Mouse (Mus musculus) embryonic stem cell, embryonic (primary cell): Measurements from ENCODE around the gene Atox1.

Experiments
- CTCF ChIA-PET, 4 experiments: fragments of 300-600 bp in 2 of 4; fragments of 350-600 bp in 2 of 4; sonication (Branson Sonifier 250); formaldehyde crosslinking; loops; one replicate each; lab custom pipeline; 2022; ENCODE audit warnings: inconsistent platforms in 2 of 4; lab: Charles Lee
- POLR2A ChIA-PET, 4 experiments: fragments of 300-600 bp in 2 of 4; fragments of 350-600 bp in 2 of 4; sonication (Branson Sonifier 250); formaldehyde crosslinking; loops; one replicate each; lab custom pipeline; 2022; ENCODE audit warnings: antibody characterized with exemption in 4 of 4, inconsistent platforms in 1 of 4; lab: Charles Lee

The Atox1 gene

DNA sequence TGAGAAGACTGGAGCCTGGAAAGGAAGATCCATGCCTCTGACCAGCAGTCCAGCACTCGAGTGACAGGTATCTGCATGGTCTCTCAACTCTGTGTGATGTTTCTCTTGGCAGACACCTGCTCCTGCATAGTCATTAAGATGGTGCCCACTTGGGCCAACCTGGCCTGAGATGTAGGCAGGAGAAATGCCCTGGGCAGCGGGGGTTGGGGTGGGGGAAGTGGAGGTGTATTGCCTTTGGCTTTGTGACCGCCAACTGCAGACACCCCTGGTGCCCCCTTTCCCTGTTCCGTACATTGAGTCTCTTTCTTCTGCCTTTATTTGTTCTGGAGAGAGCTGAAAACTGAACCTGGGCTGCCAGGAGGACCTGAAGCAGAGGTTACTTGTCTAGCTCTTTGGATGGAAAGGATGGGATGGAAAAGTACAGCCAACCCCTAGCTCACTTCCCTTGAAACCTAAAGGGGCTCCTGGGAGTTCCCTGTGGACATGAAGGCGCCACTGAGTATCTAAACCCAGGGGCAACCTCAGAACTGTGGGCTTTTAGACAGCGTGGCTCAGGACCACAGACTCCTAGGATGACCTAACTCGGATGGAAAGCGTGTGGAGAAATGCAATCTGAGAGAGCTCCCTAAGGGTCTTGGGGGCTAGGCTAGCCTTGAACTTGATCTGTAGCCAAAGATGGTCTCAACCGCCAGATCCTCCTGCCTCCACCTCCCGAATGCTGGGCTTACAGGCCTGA lies 48.2 kb downstream of the Atox1 start:
- POLR2A ChIA-PET, result interaction anchor here in 2 of 4 experiments (0.5 to 26.5 kb wide), 23 partner anchors 6 to 440 kb away, joined by 3 to 542 read pairs (median 5); partner anchors contain the start of genes Atox1 (in 2 of the 2), G3bp1 (in 2 of the 2) and Sparc (in 2 of the 2)
- CTCF ChIA-PET, result interaction anchor here in 3 of 4 experiments (0.7 to 1.4 kb wide), 3 partner anchors 23 to 214 kb away, joined by 3 to 4 read pairs (median 4); no protein-coding TSS in a partner anchor

GRCm38 (mm10) chr11:55412034-55412433 lies 49.0 kb downstream of the Atox1 start:
- CTCF ChIA-PET, result no interaction called here
- POLR2A ChIA-PET, result interaction anchor here in 2 of 4 experiments (1.0 to 26.5 kb wide), 6 partner anchors 8 to 253 kb away, joined by 4 to 542 read pairs (median 11); partner anchors contain the start of genes Atox1 (in 1 of the 2), G3bp1 (in 1 of the 2) and Sparc (in 1 of the 2)

- ChIA-PET CTCF (interaction anchor here in 2 of 4 experiments (0.5 to 1.3 kb wide), 2 partner anchors 9 to 21 kb away, joined by 3 to 5 read pairs; no protein-coding TSS in a partner anchor), POLR2A (interaction anchor here in 3 of 4 experiments (0.6 to 26.5 kb wide), 12 partner anchors 10 to 313 kb away, joined by 3 to 542 read pairs (median 4); partner anchors contain the start of genes G3bp1 (in 2 of the 3), Atox1 (in 1 of the 3), Gm2a (in 1 of the 3) and Sparc (in 1 of the 3))
Observed at GRCm38 (mm10) chr11:55410502-55410901, 50.5 kb downstream of the Atox1 start.

GRCm38 (mm10) chr11:55410005-55410404 lies 51.0 kb downstream of the Atox1 start:
- CTCF ChIA-PET, result interaction anchor here in 2 of 4 experiments (0.6 to 1.6 kb wide), 3 partner anchors 15 to 35 kb away, joined by 3 to 5 read pairs (median 4); no protein-coding TSS in a partner anchor
- POLR2A ChIA-PET, result interaction anchor here in 2 of 4 experiments (0.6 to 26.5 kb wide), 9 partner anchors 10 to 71 kb away, joined by 3 to 542 read pairs (median 9); partner anchors contain the start of genes Atox1 (in 1 of the 2), G3bp1 (in 1 of the 2) and Sparc (in 1 of the 2)

DNA sequence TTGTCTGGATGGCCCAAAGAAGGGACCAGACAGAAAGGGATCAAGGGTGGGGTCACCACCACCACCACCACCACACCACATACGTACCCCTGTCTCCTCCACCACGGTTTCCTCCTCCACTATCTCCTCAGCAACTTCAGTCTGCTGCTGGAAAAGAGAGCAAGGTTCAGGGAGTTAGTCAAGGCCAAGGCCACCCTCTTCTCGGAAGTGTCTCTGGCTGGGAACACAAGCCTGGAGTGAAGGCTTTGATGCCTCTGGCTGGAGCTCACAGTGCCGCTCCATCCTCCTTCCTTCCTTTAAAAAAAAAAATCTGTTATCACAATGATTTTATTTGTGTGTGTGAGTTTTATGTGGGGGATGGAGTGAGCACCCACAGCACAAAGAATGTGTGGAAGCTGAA lies 53.9 kb downstream of the Atox1 start:
- CTCF ChIA-PET, result no interaction called here
- POLR2A ChIA-PET, result interaction anchor here in 2 of 4 experiments (1.3 to 26.5 kb wide), 8 partner anchors 9 to 64 kb away, joined by 4 to 542 read pairs (median 12); partner anchors contain the start of genes G3bp1 (in 1 of the 2) and Sparc (in 1 of the 2)

- ChIA-PET CTCF (interaction anchor here (0.5 to 2.4 kb wide), 18 partner anchors 11 to 573 kb away, joined by 3 to 27 read pairs (median 3); partner anchors contain the start of gene Atox1 (in 1 of the 4)), POLR2A (interaction anchor here (0.6 to 26.5 kb wide), 36 partner anchors 9 to 247 kb away, joined by 3 to 542 read pairs (median 4); partner anchors contain the start of genes Atox1 (in 3 of the 4), G3bp1 (in 2 of the 4) and Sparc (in 1 of the 4))
Observed at GRCm38 (mm10) chr11:55405601-55406469, 55.2 kb downstream of the Atox1 start.

GRCm38 (mm10) chr11:55404659-55405457 lies 56.2 kb downstream of the Atox1 start:
- POLR2A ChIA-PET, result interaction anchor here (0.7 to 26.5 kb wide), 28 partner anchors 10 to 246 kb away, joined by 3 to 542 read pairs (median 6); partner anchors contain the start of genes Atox1 (in 3 of the 4), G3bp1 (in 2 of the 4) and Sparc (in 1 of the 4)

GRCm38 (mm10) chr11:55400863-55401262 lies 60.2 kb downstream of the Atox1 start:
- CTCF ChIA-PET, result interaction anchor here (0.5 to 2.7 kb wide), 6 partner anchors 11 to 57 kb away, joined by 3 to 9 read pairs (median 5); no protein-coding TSS in a partner anchor
- POLR2A ChIA-PET, result interaction anchor here in 1 of 4 experiments (1.2 to 2.9 kb wide), 6 partner anchors 13 to 69 kb away, joined by 3 to 14 read pairs (median 6); partner anchors contain the start of gene G3bp1

More at GRCm38 (mm10) chr11:55404659-55405457, 56.2 kb downstream of the Atox1 start:
- CTCF ChIA-PET, result interaction anchor here (0.5 to 2.4 kb wide), 23 partner anchors 11 to 201 kb away, joined by 3 to 27 read pairs (median 4); partner anchors contain the start of genes Slc36a1 (in 2 of the 4), Atox1 (in 1 of the 4) and G3bp1 (in 1 of the 4)

DNA sequence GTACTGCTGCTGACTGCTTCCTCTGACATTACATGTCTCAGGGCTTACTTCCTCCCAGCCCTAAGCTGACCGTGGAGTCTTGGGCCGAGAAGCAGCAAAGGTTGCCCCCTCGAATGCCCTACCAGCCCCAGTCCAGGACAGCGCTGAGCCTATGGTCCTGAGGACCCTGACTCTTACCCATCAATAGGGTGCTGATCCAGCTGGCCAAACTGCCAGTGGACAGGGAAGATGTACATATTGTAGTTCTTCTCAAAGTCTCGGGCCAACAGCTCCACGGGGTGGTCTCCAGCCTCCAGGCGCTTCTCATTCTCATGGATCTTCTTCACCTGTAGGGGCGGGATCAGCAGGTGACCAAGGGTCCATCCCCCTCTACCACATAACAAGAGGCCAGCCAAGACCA lies 62.7 kb downstream of the Atox1 start:
- ChIA-PET CTCF (interaction anchor here in 1 of 4 experiments (2.7 kb wide), 1 partner anchor 9 kb away, joined by 9 read pairs; no protein-coding TSS in a partner anchor), POLR2A (interaction anchor here in 2 of 4 experiments (0.6 to 2.9 kb wide), 9 partner anchors 11 to 87 kb away, joined by 3 to 14 read pairs (median 4); no protein-coding TSS in a partner anchor)

- ChIA-PET CTCF (interaction anchor here in 2 of 4 experiments (0.7 to 1.2 kb wide), 3 partner anchors 11 to 50 kb away, joined by 3 to 4 read pairs (median 3); no protein-coding TSS in a partner anchor), POLR2A (interaction anchor here in 2 of 4 experiments (1.4 to 1.8 kb wide), 4 partner anchors 11 to 88 kb away, joined by 3 to 6 read pairs (median 4); no protein-coding TSS in a partner anchor)
Observed at GRCm38 (mm10) chr11:55397441-55397840, 63.6 kb downstream of the Atox1 start.

DNA sequence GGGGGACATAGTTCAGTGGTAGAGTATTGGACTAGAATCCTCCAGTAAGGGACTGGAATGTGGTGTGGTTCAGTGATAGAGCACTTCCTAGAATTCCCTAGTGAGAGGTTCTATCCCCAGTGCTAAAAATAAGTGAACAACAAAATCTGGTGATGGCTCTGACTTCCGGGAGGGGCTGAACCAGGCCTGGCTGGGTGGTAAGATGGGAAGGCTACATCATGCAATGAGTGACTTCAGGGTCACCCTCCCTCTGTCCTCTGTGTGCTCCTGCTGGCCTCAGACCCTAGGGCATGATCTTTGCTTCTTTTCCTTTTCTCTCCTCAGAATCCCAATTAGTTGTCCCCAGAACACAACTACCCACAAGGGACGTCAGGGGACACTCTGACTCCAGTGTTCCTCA lies 64.0 kb downstream of the Atox1 start:
- ChIA-PET POLR2A (interaction anchor here in 1 of 4 experiments (1.6 kb wide), 1 partner anchor 12 kb away, joined by 6 read pairs; no protein-coding TSS in a partner anchor), CTCF (interaction anchor here in 2 of 4 experiments (1.0 to 1.2 kb wide), 2 partner anchors 11 to 50 kb away, joined by 3 to 4 read pairs; no protein-coding TSS in a partner anchor)
